Mouse (Mus musculus): Measurements from ENCODE around the gene Npr3.

- TF ChIP-seq GATA1 (IDR thresholded peaks at IDR 0.05; ENCODE audit: borderline replicate concordance, low read length): no peak
- TF ChIP-seq FLI1 (IDR thresholded peaks at IDR 0.05; ENCODE audit: low read length): no peak
Measured at GRCm38 (mm10) chr15:11927742-11928141, 20.7 kb upstream of the Npr3 start.
